Mouse (Mus musculus): ENCODE results near the gene Ccdc82. TPM values are rescaled to one million over a fixed set of nuclear protein-coding genes. Genes with fewer than 3 reads are reported as not detected.

Ccdc82 gene
- total RNA-seq (2021) = 1 to 10 TPM; 7.8 to 9.8 TPM
- long read RNA-seq, experiment 1, full-length matches to known transcripts = 2 of 7 reads
- long read RNA-seq, experiment 1, partial matches to known transcripts = 0 of 7 reads
- long read RNA-seq, experiment 1, other reads (novel, unspliced or antisense) = 5 of 7 reads
- long read RNA-seq, experiment 2, full-length matches to known transcripts = 2 of 3 reads
- long read RNA-seq, experiment 2, partial matches to known transcripts = 0 of 3 reads
- long read RNA-seq, experiment 2, other reads (novel, unspliced or antisense) = 1 of 3 reads

- peak; percentile 91 to 93 for DNase-seq
Measured at GRCm38 (mm10) chr9:13246815-13247638, at the start of gene Ccdc82. TSS of gene Ccdc82 (plus strand) at chr9:13246955.

- no peak for DNase-seq
Measured at GRCm38 (mm10) chr9:13200079-13200478, 46.7 kb upstream of the Ccdc82 start.

- DNase-seq = no peak
Measured at GRCm38 (mm10) chr9:13203109-13203508, 43.6 kb upstream of the Ccdc82 start.

GRCm38 (mm10) chr9:13203681-13204080 lies 43.1 kb upstream of the Ccdc82 start:
- DNase-seq = no peak

GRCm38 (mm10) chr9:13206369-13206768 lies 40.4 kb upstream of the Ccdc82 start:
- no peak for DNase-seq

GRCm38 (mm10) chr9:13225872-13226271 lies 20.9 kb upstream of the Ccdc82 start:
- DNase-seq = no peak

- no peak for DNase-seq
Measured at GRCm38 (mm10) chr9:13230553-13230952, 16.2 kb upstream of the Ccdc82 start.

GRCm38 (mm10) chr9:13231545-13232216 lies 15.1 kb upstream of the Ccdc82 start:
- peak; percentile 12 to 42 for DNase-seq

- DNase-seq = peak in 1 of 2 experiments; percentile 22
Measured at GRCm38 (mm10) chr9:13242321-13242720, 4.4 kb upstream of the Ccdc82 start.

- peak; percentile 26 to 60 for DNase-seq
Measured at GRCm38 (mm10) chr9:13245481-13245880, 1.3 kb upstream of the Ccdc82 start, which contains the start of gene Jrkl. TSS of gene Jrkl (minus strand) at chr9:13245829.

- DNase-seq = no peak
Measured at GRCm38 (mm10) chr9:13248104-13248503, 1.3 kb downstream of the Ccdc82 start.

- DNase-seq = no peak
Measured at GRCm38 (mm10) chr9:13251251-13251650, 4.5 kb downstream of the Ccdc82 start.

- DNase-seq = no peak
Measured at GRCm38 (mm10) chr9:13256726-13257125, 10.0 kb downstream of the Ccdc82 start.

GRCm38 (mm10) chr9:13258173-13258572 lies 11.4 kb downstream of the Ccdc82 start:
- DNase-seq = no peak

GRCm38 (mm10) chr9:13260980-13261379 lies 14.2 kb downstream of the Ccdc82 start:
- no peak for DNase-seq

GRCm38 (mm10) chr9:13273219-13273618 lies 26.5 kb downstream of the Ccdc82 start:
- no peak for DNase-seq

- DNase-seq = no peak
Measured at GRCm38 (mm10) chr9:13287482-13287881, 40.7 kb downstream of the Ccdc82 start.

- peak; percentile 89 to 95 for DNase-seq
Measured at GRCm38 (mm10) chr9:13296274-13297121, 49.7 kb downstream of the Ccdc82 start.

- peak in 1 of 2 experiments; percentile 66 for DNase-seq
Measured at GRCm38 (mm10) chr9:13297122-13297667, 50.4 kb downstream of the Ccdc82 start.

- peak; percentile 80 to 83 for DNase-seq
Measured at GRCm38 (mm10) chr9:13297668-13298512, 51.1 kb downstream of the Ccdc82 start, which contains the start of gene Maml2. TSS of gene Maml2 (plus strand) at chr9:13297957.
